In the genomic region with DNA sequence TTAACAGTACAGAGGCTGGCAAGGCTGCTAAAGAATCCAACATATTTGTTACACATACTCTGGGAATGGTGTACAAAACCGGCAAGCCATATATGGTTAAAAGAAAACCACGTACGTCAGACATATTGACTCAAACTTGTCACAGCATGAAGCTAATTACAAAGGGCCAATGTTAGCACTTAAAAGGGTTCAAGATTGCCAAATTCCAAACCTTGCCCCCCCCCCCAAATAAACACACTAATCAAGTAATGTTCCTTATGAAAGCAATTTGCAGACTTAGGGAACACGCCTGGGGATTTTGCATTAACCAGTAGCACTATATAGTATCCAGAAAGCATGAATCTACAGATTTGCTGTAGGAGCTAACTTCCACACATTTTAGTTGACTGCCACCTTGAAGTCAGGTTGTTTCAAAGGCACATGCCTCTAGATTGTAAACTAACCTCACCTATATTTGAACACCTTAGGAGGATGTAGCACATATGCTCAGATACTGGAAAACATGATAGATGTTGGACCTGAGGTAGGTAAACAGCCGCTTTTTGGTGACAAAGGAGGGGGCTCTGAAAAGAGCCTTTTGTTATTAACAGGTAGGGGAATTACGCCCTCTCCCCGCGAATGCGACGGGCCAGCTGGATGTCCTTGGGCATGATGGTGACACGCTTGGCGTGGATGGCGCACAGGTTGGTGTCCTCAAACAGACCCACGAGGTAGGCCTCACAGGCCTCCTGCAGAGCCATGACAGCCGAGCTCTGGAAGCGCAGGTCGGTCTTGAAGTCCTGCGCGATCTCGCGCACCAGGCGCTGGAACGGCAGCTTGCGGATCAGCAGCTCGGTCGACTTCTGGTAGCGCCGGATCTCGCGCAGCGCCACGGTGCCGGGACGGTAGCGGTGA, we compare ENCODE assay signal across 8 mouse cellular contexts. TPM values are rescaled to one million over a fixed set of nuclear protein-coding genes. Genes with fewer than 3 reads are reported as not detected.
DNase-seq lines count a peak whose midpoint lies in the region; ATAC-seq and TF ChIP-seq lines count a peak whose summit lies in the region.
"Not testable (repeated sequence)": the region's sequence is repeated elsewhere in the genome, so short reads cannot be mapped to it uniquely, and the experiment has no call there.

No protein-coding gene starts in this region.

- peak overlapping the region; percentile 44; the same call in 1 of the 2 replicates for H3K27ac ChIP-seq in heart, adult 2 months
- peak overlapping the region; percentile 81 for H3K27ac ChIP-seq in intestine, embryonic 15.5 days
- H3K27ac ChIP-seq in liver, embryonic 11.5 days (ENCODE audit: low read depth, low read length), result peak overlapping the region; percentile 98
- H3K27ac ChIP-seq in midbrain, embryonic 14.5 days (replicated peaks; ENCODE audit: low read depth, low read length), result peak overlapping the region; percentile 71
- H3K27ac ChIP-seq in spleen, adult 2 months (ENCODE audit: insufficient read depth, low read length), result peak overlapping the region; percentile 88

- not testable (repeated sequence) for H3K9me3 ChIP-seq in intestine, embryonic 15.5 days; liver, embryonic 11.5 days (ENCODE audit: control insufficient read depth, low read length); midbrain, embryonic 14.5 days (ENCODE audit: control insufficient read depth, low read length)

- H3K9ac ChIP-seq in heart, adult 2 months (ENCODE audit: low read depth, low read length), result peak overlapping the region; percentile 76
- H3K9ac ChIP-seq in intestine, embryonic 15.5 days, result peak overlapping the region; percentile 47
- H3K9ac ChIP-seq in liver, embryonic 11.5 days (ENCODE audit: low read depth, low read length), result peak overlapping the region; percentile 79
- peak overlapping the region; percentile 46; the same call in 1 of the 2 replicates for H3K9ac ChIP-seq in midbrain, embryonic 14.5 days (replicated peaks; ENCODE audit: low read length)

- not testable (repeated sequence) for H3K36me3 ChIP-seq in heart, adult 2 months (ENCODE audit: control insufficient read depth, insufficient read depth, low read length); intestine, embryonic 15.5 days; liver, embryonic 11.5 days (ENCODE audit: control insufficient read depth, insufficient read depth, low read length); midbrain, embryonic 14.5 days (ENCODE audit: control insufficient read depth, insufficient read depth, low read length); spleen, adult 2 months (ENCODE audit: control insufficient read depth, insufficient read depth, low read length)

- ATAC-seq in intestine, embryonic 15.5 days; midbrain, embryonic 14.5 days (ENCODE audit: low FRiP score, low TSS enrichment): not testable (repeated sequence)
- peak; percentile 5; the same call in 1 of the 2 replicates for ATAC-seq in liver, embryonic 11.5 days (replicated peaks; ENCODE audit: low FRiP score)

- TF ChIP-seq EP300 in heart, adult 2 months (IDR thresholded peaks at IDR 0.05; ENCODE audit: insufficient read depth, low read depth, low read length), result not testable (repeated sequence)

- peak; percentile 95 for DNase-seq in 416B (ENCODE audit: low read depth)
- peak; percentile 7 for DNase-seq in adrenal gland, postnatal 25 days
- peak; percentile 82 for DNase-seq in embryo, embryonic 9.5 days (ENCODE audit: extremely low spot score)
- DNase-seq in heart, adult 2 months, result peak; percentile 33 to 41
- DNase-seq in liver, embryonic 11.5 days (ENCODE audit: low spot score), result peak; percentile 58
- DNase-seq in midbrain, embryonic 14.5 days, result peak; percentile 32
- not testable (repeated sequence) for DNase-seq in spleen, adult 2 months (ENCODE audit: low read depth in 1 of 2, low spot score in 2 of 2)

- TF ChIP-seq POLR2A in heart, adult 2 months (IDR thresholded peaks at IDR 0.05; ENCODE audit: insufficient read depth, low read depth, low read length), result 0 out of 2 replicates have a peak, but pooled peaks have one; percentile 43
- not testable (repeated sequence) for TF ChIP-seq POLR2A in spleen, adult 2 months (IDR thresholded peaks at IDR 0.05; ENCODE audit: low read depth, low read length)

- not testable (repeated sequence) for H3K27me3 ChIP-seq in heart, adult 2 months (ENCODE audit: control insufficient read depth, insufficient read depth, low read length); intestine, embryonic 15.5 days (replicated peaks); liver, embryonic 11.5 days (replicated peaks; ENCODE audit: control insufficient read depth, insufficient read depth, low read length); midbrain, embryonic 14.5 days (ENCODE audit: control insufficient read depth, insufficient read depth, low read length); spleen, adult 2 months (ENCODE audit: control insufficient read depth, insufficient read depth, low read length)

- intact Hi-C loops in heart, adult 2 months (cut with DNase I), result loop anchor here (10.0 kb wide), 1 partner anchor 1802 kb away; the partner anchor contains the start of gene Hist1h4d

- not testable (repeated sequence) for H3K79me2 ChIP-seq in heart, adult 2 months (replicated peaks; ENCODE audit: control insufficient read depth, insufficient read depth, low read length)

- not testable (repeated sequence) for TF ChIP-seq CTCF in heart, adult 2 months (IDR thresholded peaks at IDR 0.05); spleen, adult 2 months (IDR thresholded peaks at IDR 0.05; ENCODE audit: extremely low read depth, insufficient read depth, insufficient read length, insufficient replicate concordance)

- peak overlapping the region; percentile 57 for H3K4me3 ChIP-seq in heart, adult 2 months
- peak overlapping the region; percentile 39 for H3K4me3 ChIP-seq in intestine, embryonic 15.5 days (replicated peaks)
- H3K4me3 ChIP-seq in liver, embryonic 11.5 days (ENCODE audit: low read depth, low read length), result peak overlapping the region; percentile 44
- peak overlapping the region; percentile 34 for H3K4me3 ChIP-seq in midbrain, embryonic 14.5 days (replicated peaks; ENCODE audit: low read depth, low read length)
- peak overlapping the region; percentile 42 for H3K4me3 ChIP-seq in spleen, adult 2 months (ENCODE audit: extremely low read depth, insufficient read depth, insufficient read length)

- not testable (repeated sequence) for H3K4me1 ChIP-seq in heart, adult 2 months (ENCODE audit: control insufficient read depth, insufficient read depth, low read length); spleen, adult 2 months (ENCODE audit: control insufficient read depth, insufficient read depth, insufficient read length)
- peaks cover 19% of the 10 kb centered on the region for H3K4me1 ChIP-seq in intestine, embryonic 15.5 days (replicated peaks)
- peaks cover 15% of the 10 kb centered on the region for H3K4me1 ChIP-seq in liver, embryonic 11.5 days (replicated peaks; ENCODE audit: control insufficient read depth, insufficient read depth, low read length)
- H3K4me1 ChIP-seq in midbrain, embryonic 14.5 days (ENCODE audit: control insufficient read depth, insufficient read depth, low read length), result peaks cover 25% of the 10 kb centered on the region

- 6% methylated on average over 14 of the region's 35 CpGs for WGBS in heart, adult 2 months
- under 1% methylated on average over 14 of the region's 35 CpGs for WGBS in intestine, embryonic 15.5 days
- WGBS in liver, embryonic 11.5 days, result under 1% methylated on average over 14 of the region's 35 CpGs
- WGBS in midbrain, embryonic 14.5 days, result under 1% methylated on average over 15 of the region's 35 CpGs
- WGBS in spleen, adult 2 months, result 2% methylated on average over 14 of the region's 35 CpGs

- H3K4me2 ChIP-seq in intestine, embryonic 15.5 days (replicated peaks), result peak overlapping the region; percentile 62
- H3K4me2 ChIP-seq in liver, embryonic 11.5 days, result peak overlapping the region; percentile 79
- peak overlapping the region; percentile 75 for H3K4me2 ChIP-seq in midbrain, embryonic 14.5 days (ENCODE audit: low read length)

RNA-seq across cellular contexts. Expression of gene Hist1h3i, which starts 0.6 kb away (rescaled TPM):
- 122 and 132 TPM in 2 replicates for total RNA-seq in adrenal gland, postnatal 25 days (2021)
- 10 to 100 TPM in 1 of 2 experiments, 1 to 10 TPM in 1; 9.1 to 13.1 TPM for total RNA-seq in heart, adult 2 months (2021)
- 1.1 and 1.7 TPM in 2 replicates for polyA plus RNA-seq in heart, adult 2 months (2012; rRNA removed)
- polyA plus RNA-seq in intestine, embryonic 15.5 days (2015; fragmentation: Nextera tagmentation; extraction: Ambion mirVana), result 89.5 and 101 TPM in 2 replicates
- polyA plus RNA-seq in liver, embryonic 11.5 days (2014; fragmentation: Nextera tagmentation; extraction: Ambion mirVana), result 194 and 232 TPM in 2 replicates
- polyA plus RNA-seq in midbrain, embryonic 14.5 days (2014; fragmentation: Nextera tagmentation; extraction: Ambion mirVana), result 49.4 and 58.4 TPM in 2 replicates
- polyA plus RNA-seq in spleen, adult 2 months (2012; rRNA removed), result 77.1 and 125 TPM in 2 replicates

RNA-seq across cellular contexts. Expression of gene Hist1h1b, which starts 2.2 kb away (rescaled TPM):
- total RNA-seq in adrenal gland, postnatal 25 days (2021), result 48.9 and 60.4 TPM in 2 replicates
- 1 to 10 TPM; 2.3 to 2.5 TPM for total RNA-seq in heart, adult 2 months (2021)
- not detected in 2 replicates for polyA plus RNA-seq in heart, adult 2 months (2012; rRNA removed)
- polyA plus RNA-seq in intestine, embryonic 15.5 days (2015; fragmentation: Nextera tagmentation; extraction: Ambion mirVana), result 19.8 and 25.0 TPM in 2 replicates
- polyA plus RNA-seq in liver, embryonic 11.5 days (2014; fragmentation: Nextera tagmentation; extraction: Ambion mirVana), result 19.0 and 20.4 TPM in 2 replicates
- 1.8 and 4.0 TPM in 2 replicates for polyA plus RNA-seq in midbrain, embryonic 14.5 days (2014; fragmentation: Nextera tagmentation; extraction: Ambion mirVana)
- 2.3 and 3.2 TPM in 2 replicates for polyA plus RNA-seq in spleen, adult 2 months (2012; rRNA removed)

RNA-seq across cellular contexts. Expression of gene Hist1h2an, which starts 4.4 kb away (rescaled TPM):
- 17.4 and 21.1 TPM in 2 replicates for total RNA-seq in adrenal gland, postnatal 25 days (2021)
- not detected for total RNA-seq in heart, adult 2 months (2021)
- not detected in 2 replicates for polyA plus RNA-seq in heart, adult 2 months (2012; rRNA removed)
- polyA plus RNA-seq in intestine, embryonic 15.5 days (2015; fragmentation: Nextera tagmentation; extraction: Ambion mirVana), result 2.4 and 4.7 TPM in 2 replicates
- polyA plus RNA-seq in liver, embryonic 11.5 days (2014; fragmentation: Nextera tagmentation; extraction: Ambion mirVana), result 5.8 and 12.6 TPM in 2 replicates
- polyA plus RNA-seq in midbrain, embryonic 14.5 days (2014; fragmentation: Nextera tagmentation; extraction: Ambion mirVana), result 3.1 TPM in 1 of 2 replicates, not detected in the other
- 15.5 and 52.1 TPM in 2 replicates for polyA plus RNA-seq in spleen, adult 2 months (2012; rRNA removed)

RNA-seq across cellular contexts. Expression of gene Hist1h2bp, which starts 4.7 kb away (rescaled TPM):
- total RNA-seq in adrenal gland, postnatal 25 days (2021), result 37.8 and 38.3 TPM in 2 replicates
- total RNA-seq in heart, adult 2 months (2021), result 1 to 10 TPM; 1.9 to 2.3 TPM
- polyA plus RNA-seq in heart, adult 2 months (2012; rRNA removed), result not detected in 2 replicates
- 2.0 TPM in 2 replicates for polyA plus RNA-seq in intestine, embryonic 15.5 days (2015; fragmentation: Nextera tagmentation; extraction: Ambion mirVana)
- 0.86 and 1.6 TPM in 2 replicates for polyA plus RNA-seq in liver, embryonic 11.5 days (2014; fragmentation: Nextera tagmentation; extraction: Ambion mirVana)
- polyA plus RNA-seq in midbrain, embryonic 14.5 days (2014; fragmentation: Nextera tagmentation; extraction: Ambion mirVana), result not detected in 2 replicates
- polyA plus RNA-seq in spleen, adult 2 months (2012; rRNA removed), result 1.7 and 13.4 TPM in 2 replicates

RNA-seq across cellular contexts. Expression of gene Hist1h2bq, which starts 27.4 kb away (rescaled TPM):
- 40.4 and 87.7 TPM in 2 replicates for total RNA-seq in adrenal gland, postnatal 25 days (2021)
- total RNA-seq in heart, adult 2 months (2021), result 10 to 100 TPM; 24.4 to 26.4 TPM
- 3.5 and 12.7 TPM in 2 replicates for polyA plus RNA-seq in heart, adult 2 months (2012; rRNA removed)
- polyA plus RNA-seq in intestine, embryonic 15.5 days (2015; fragmentation: Nextera tagmentation; extraction: Ambion mirVana), result 14.5 and 16.7 TPM in 2 replicates
- 12.7 and 19.5 TPM in 2 replicates for polyA plus RNA-seq in liver, embryonic 11.5 days (2014; fragmentation: Nextera tagmentation; extraction: Ambion mirVana)
- polyA plus RNA-seq in midbrain, embryonic 14.5 days (2014; fragmentation: Nextera tagmentation; extraction: Ambion mirVana), result 4.2 and 4.5 TPM in 2 replicates
- polyA plus RNA-seq in spleen, adult 2 months (2012; rRNA removed), result 32.5 and 59.8 TPM in 2 replicates

Comparison
In these comparisons a context has a peak if more than half of its experiments do, and no peak if none do; other contexts are left out.
1. H3K27ac ChIP-seq: peak in every context shown above with its lines; median percentile 98 in liver, embryonic 11.5 days; 88 in spleen, adult 2 months; 81 in intestine, embryonic 15.5 days; 71 in midbrain, embryonic 14.5 days; 44 in heart, adult 2 months.
2. RNA of gene Hist1h3i, which starts 0.6 kb away (polyA plus RNA-seq): 194 to 232 TPM in liver, embryonic 11.5 days, 89.5 to 101 TPM in intestine, embryonic 15.5 days, 77.1 to 125 TPM in spleen, adult 2 months and 49.4 to 58.4 TPM in midbrain, embryonic 14.5 days; 1.1 to 1.7 TPM in heart, adult 2 months; every median in the first group is over 10 times any median in the second.
3. Peak in every context shown above with its lines, with median percentiles within 50 percentile points of each other: H3K4me3 ChIP-seq, H3K9ac ChIP-seq and H3K4me2 ChIP-seq.